ENCODE assay signal across 11 mouse cellular contexts in the genomic region with DNA sequence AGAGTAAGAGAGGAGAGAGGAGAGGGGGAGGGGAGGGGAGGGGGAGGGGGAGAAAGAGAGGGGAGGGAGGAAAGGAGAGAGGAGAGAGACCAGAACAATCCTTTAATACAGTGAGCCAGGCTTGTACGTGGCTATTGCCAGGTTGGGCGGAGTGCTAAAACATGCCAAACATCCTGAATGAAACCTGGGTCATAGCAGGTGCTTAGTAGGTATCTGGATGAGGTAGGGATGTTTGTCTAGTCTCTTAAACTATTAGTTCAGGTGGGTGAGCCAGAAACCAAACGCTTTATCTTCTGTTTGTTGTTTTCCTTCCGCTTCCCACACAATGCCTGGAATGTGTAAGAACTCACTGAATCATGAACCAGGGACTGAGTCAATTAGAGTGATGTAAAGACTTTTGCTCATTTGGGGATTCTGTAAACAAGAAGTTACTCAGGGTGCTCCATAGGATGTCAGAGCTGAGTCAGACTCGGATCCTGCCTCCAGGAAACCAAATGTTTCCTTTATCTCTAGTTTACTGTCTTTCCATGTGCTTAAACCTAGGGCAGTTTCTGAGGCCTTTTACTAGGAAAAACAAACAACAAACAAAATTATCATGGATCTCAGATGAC.
A peak's percentile ranks its signal among the peaks of the same experiment; 100 is the strongest.
DNase-seq lines count a peak whose midpoint lies in the region; ATAC-seq and TF ChIP-seq lines count a peak whose summit lies in the region.
"Had no signal": no experiment of that assay in that cellular context is flagged by ENCODE, and none has a peak within 500 bp of the region (broad histone marks: within the 10 kb centered on the region; RNA-seq: fewer than 3 reads in every experiment).

No protein-coding gene starts in this region.

- no peak for DNase-seq in liver, postnatal 0 days
- no peak for DNase-seq in liver, embryonic 11.5 days (ENCODE audit: low spot score)
- peak; percentile 35 for DNase-seq in thymus, postnatal 25 days
- DNase-seq in thymus, postnatal 10 days (ENCODE audit: low spot score in 2 of 2) = no peak
- peak; percentile 46 for DNase-seq in brain, adult 2 months (ENCODE audit: low read depth, low spot score)
- DNase-seq in left cerebral cortex, adult 9 months (ENCODE audit: low spot score in 2 of 2) = no peak
- DNase-seq in hindbrain, postnatal 0 days (ENCODE audit: low spot score) = no peak
- DNase-seq: adrenal gland, postnatal 14 days; cerebellum, adult 18-20 months; kidney, adult 18-20 months had no signal

- WGBS in liver, postnatal 0 days (ENCODE audit: insufficient replicate concordance) = 34% methylated on average over 5 of the region's 5 CpGs
- WGBS in liver, embryonic 11.5 days = 37% methylated on average over 5 of the region's 5 CpGs
- 52% methylated on average over 5 of the region's 5 CpGs for WGBS in hindbrain, postnatal 0 days

- ATAC-seq in liver, postnatal 0 days = no peak
- no peak for ATAC-seq in liver, embryonic 11.5 days (replicated peaks; ENCODE audit: low FRiP score)
- ATAC-seq in hindbrain, postnatal 0 days = no peak

- H3K36me3 ChIP-seq in liver, postnatal 0 days (replicated peaks; ENCODE audit: insufficient read depth, low read length) = no peaks in the 10 kb centered on the region
- H3K36me3 ChIP-seq in liver, embryonic 11.5 days (ENCODE audit: control insufficient read depth, insufficient read depth, low read length) = no peaks in the 10 kb centered on the region
- no peaks in the 10 kb centered on the region for H3K36me3 ChIP-seq in hindbrain, postnatal 0 days (ENCODE audit: insufficient read depth, low read length)
- H3K36me3 ChIP-seq: limb, embryonic 12.5 days had no signal

- no peaks in the 10 kb centered on the region for H3K9me3 ChIP-seq in liver, postnatal 0 days (ENCODE audit: low read length)
- H3K9me3 ChIP-seq in liver, embryonic 11.5 days (ENCODE audit: control insufficient read depth, low read length) = no peaks in the 10 kb centered on the region
- H3K9me3 ChIP-seq in hindbrain, postnatal 0 days (ENCODE audit: low read length) = no peaks in the 10 kb centered on the region
- H3K9me3 ChIP-seq: limb, embryonic 12.5 days had no signal

- H3K4me3 ChIP-seq in liver, postnatal 0 days (ENCODE audit: low read depth, low read length) = no peak overlapping the region
- no peak overlapping the region for H3K4me3 ChIP-seq in liver, embryonic 11.5 days (ENCODE audit: low read depth, low read length)
- H3K4me3 ChIP-seq in hindbrain, postnatal 0 days (ENCODE audit: low read length) = no peak overlapping the region
- H3K4me3 ChIP-seq: limb, embryonic 12.5 days had no signal

- peak overlapping the region; percentile 96 for H3K27ac ChIP-seq in liver, postnatal 0 days (ENCODE audit: low read depth)
- H3K27ac ChIP-seq in liver, embryonic 11.5 days (ENCODE audit: low read depth, low read length) = no peak overlapping the region
- H3K27ac ChIP-seq in hindbrain, postnatal 0 days = no peak overlapping the region

- H3K4me2 ChIP-seq in liver, postnatal 0 days (ENCODE audit: low read depth, low read length) = no peak overlapping the region
- no peak overlapping the region for H3K4me2 ChIP-seq in liver, embryonic 11.5 days
- H3K4me2 ChIP-seq in hindbrain, postnatal 0 days (ENCODE audit: low read depth, low read length) = no peak overlapping the region
- H3K4me2 ChIP-seq: limb, embryonic 12.5 days had no signal

- TF ChIP-seq CTCF in liver, postnatal 0 days (IDR thresholded peaks at IDR 0.05; ENCODE audit: low read depth) = no peak
- TF ChIP-seq CTCF in hindbrain, postnatal 0 days (IDR thresholded peaks at IDR 0.05; ENCODE audit: low read depth) = no peak

- H3K9ac ChIP-seq in liver, postnatal 0 days (replicated peaks) = no peak overlapping the region
- no peak overlapping the region for H3K9ac ChIP-seq in liver, embryonic 11.5 days (ENCODE audit: low read depth, low read length)
- no peak overlapping the region for H3K9ac ChIP-seq in hindbrain, postnatal 0 days (replicated peaks; ENCODE audit: low read length)
- H3K9ac ChIP-seq: limb, embryonic 12.5 days had no signal

- peaks cover 38% of the 10 kb centered on the region for H3K4me1 ChIP-seq in liver, postnatal 0 days (ENCODE audit: insufficient read depth)
- peaks cover 15% of the 10 kb centered on the region for H3K4me1 ChIP-seq in liver, embryonic 11.5 days (replicated peaks; ENCODE audit: control insufficient read depth, insufficient read depth, low read length)
- no peaks in the 10 kb centered on the region; the same call in 1 of the 2 replicates for H3K4me1 ChIP-seq in hindbrain, postnatal 0 days (ENCODE audit: insufficient read depth, low read length)

- TF ChIP-seq EP300 in liver, postnatal 0 days (IDR thresholded peaks at IDR 0.05; ENCODE audit: low read depth) = no peak

- no peaks in the 10 kb centered on the region for H3K27me3 ChIP-seq in liver, postnatal 0 days (ENCODE audit: insufficient read depth, low read length)
- H3K27me3 ChIP-seq in liver, embryonic 11.5 days (replicated peaks; ENCODE audit: control insufficient read depth, insufficient read depth, low read length) = no peaks in the 10 kb centered on the region
- no peaks in the 10 kb centered on the region for H3K27me3 ChIP-seq in hindbrain, postnatal 0 days (ENCODE audit: insufficient read depth, low read length)
- H3K27me3 ChIP-seq: limb, embryonic 12.5 days had no signal

Comparison
In these comparisons a context has a peak if more than half of its experiments do, and no peak if none do; other contexts are left out.
1. DNase-seq: peak in thymus, postnatal 25 days (single experiment) and brain, adult 2 months (single experiment); none in liver, postnatal 0 days (single experiment), liver, embryonic 11.5 days (single experiment), thymus, postnatal 10 days (0 of 2), left cerebral cortex, adult 9 months (0 of 2) and hindbrain, postnatal 0 days (single experiment).